Mouse (Mus musculus) midbrain, embryonic 13.5 days (tissue): Measurements from ENCODE around the gene Akr1c13. TPM values are rescaled to one million over a fixed set of nuclear protein-coding genes. Genes with fewer than 3 reads are reported as not detected.
"Not testable (repeated sequence)": the region's sequence is repeated elsewhere in the genome, so short reads cannot be mapped to it uniquely, and the experiment has no call there.

Source experiments
- ATAC-seq: fragments of 200-750 bp; cut with Nextera tagmentation; 2 replicates; pipeline ENCODE4 v1.8.0; 2017; ENCODE audit warnings: mild to moderate bottlenecking, moderate TSS enrichment, moderate library complexity
- H3K27ac ChIP-seq: fragments of 300-500 bp; sonication (generic); 2 replicates; pipeline ENCODE4 v1.5.1; 2015; ENCODE audit warnings: inconsistent platforms, mild to moderate bottlenecking, moderate library complexity
- H3K27me3 ChIP-seq: fragments of 300-500 bp; sonication (generic); 2 replicates; pipeline ENCODE4 v1.6.1; 2015; ENCODE audit warnings: mild to moderate bottlenecking, inconsistent platforms
- H3K36me3 ChIP-seq: fragments of 300-500 bp; sonication (generic); 2 replicates; pipeline ENCODE4 v1.6.1; 2015; ENCODE audit warnings: mild to moderate bottlenecking, inconsistent platforms
- H3K4me1 ChIP-seq: fragments of 300-500 bp; sonication (generic); replicated peaks from 2 replicates; pipeline ENCODE4 v1.6.1; 2015; ENCODE audit warnings: inconsistent platforms
- H3K4me2 ChIP-seq: fragments of 300-500 bp; sonication (generic); replicated peaks from 2 replicates; pipeline ENCODE4 v1.6.1; 2015; ENCODE audit warnings: moderate library complexity, mild to moderate bottlenecking, inconsistent platforms
- H3K4me3 ChIP-seq: fragments of 300-500 bp; sonication (generic); replicated peaks from 2 replicates; pipeline ENCODE4 v1.5.1; 2015; ENCODE audit warnings: mild to moderate bottlenecking, inconsistent platforms
- H3K9ac ChIP-seq: fragments of 300-500 bp; sonication (generic); replicated peaks from 2 replicates; pipeline ENCODE4 v1.6.1; 2015; ENCODE audit warnings: mild to moderate bottlenecking, inconsistent platforms
- H3K9me3 ChIP-seq: fragments of 300-500 bp; sonication (generic); 2 replicates; pipeline ENCODE4 v1.6.1; 2016; ENCODE audit warnings: mild to moderate bottlenecking, inconsistent platforms
- WGBS: fragments of 180-500 bp; shearing (Covaris S2); methylation state at CpG from one replicate; pipeline ENCODE4 v1.1.7; 2015; 5-methylcytosine and 5-hydroxymethylcytosine counted together
- polyA plus RNA-seq: library from polyadenylated mRNA; unstranded; fragments of >200 nt; fragmentation: Nextera tagmentation; extraction: Ambion mirVana; gene quantifications from 2 replicates; pipeline ENCODE4 v1.2.1, GENCODE M21; 2015

Akr1c13 gene
- polyA plus RNA-seq = 1.3 and 1.6 TPM in 2 replicates

DNA sequence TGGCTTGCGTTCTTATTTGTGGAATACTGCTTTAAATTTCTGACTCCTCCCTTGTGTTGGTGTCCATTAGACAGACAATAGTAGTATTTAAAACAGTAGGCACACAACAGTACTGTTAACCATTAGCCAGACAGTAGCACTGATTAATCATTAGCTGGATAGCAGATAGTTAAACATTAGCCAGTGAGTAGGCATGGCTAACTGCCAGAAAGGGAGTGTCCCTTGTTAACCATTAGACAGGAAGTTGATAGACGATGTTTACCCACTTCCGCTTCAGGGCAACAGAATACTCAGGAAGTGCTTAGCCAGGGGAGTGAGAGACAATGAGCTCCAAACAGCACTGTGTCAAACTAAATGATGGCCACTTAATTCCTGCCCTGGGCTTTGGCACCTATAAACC is at the start of gene Akr1c13:
Akr1c13 (plus strand) TSS at position 247 of the 400 bp plus-strand sequence.
- Histone ChIP-seq H3K9ac (no peak within 1 kb of the TSS), H3K4me3 (no peak within 1 kb of the TSS), H3K4me1 (no peaks in the 10 kb centered on the region), H3K27ac (no peak within 1 kb of the TSS), H3K36me3 (no peaks in the 10 kb centered on the region), H3K9me3 (no peaks in the 10 kb centered on the region), H3K27me3 (no peaks in the 10 kb centered on the region), H3K4me2 (no peak within 1 kb of the TSS)
- 81% methylated on average over 3 of the region's 3 CpGs for WGBS
- ATAC-seq = no peak

DNA sequence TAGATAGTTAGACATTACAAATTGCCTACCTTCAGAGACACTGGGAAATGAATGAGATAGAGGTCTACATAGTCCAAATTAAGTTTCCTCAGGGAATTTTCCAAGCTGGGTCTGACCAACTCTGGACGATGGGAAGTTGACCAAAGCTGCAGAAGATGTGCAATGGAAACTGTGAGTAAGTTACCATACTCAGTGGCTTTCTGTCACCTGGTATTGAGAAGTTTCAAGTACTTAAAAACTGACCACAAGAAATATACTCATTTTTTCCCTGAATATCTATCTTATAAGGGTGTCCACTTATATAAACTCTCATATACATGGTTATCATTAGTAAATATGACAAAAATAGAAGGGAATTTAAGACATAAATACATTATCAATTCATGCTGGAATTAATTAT is 46.7 kb upstream of the Akr1c13 start:
- Histone ChIP-seq H3K4me1 (no peaks in the 10 kb centered on the region), H3K36me3 (no peaks in the 10 kb centered on the region), H3K27me3 (no peaks in the 10 kb centered on the region), H3K9me3 (no peaks in the 10 kb centered on the region), H3K9ac (no peak overlapping the region), H3K4me3 (no peak overlapping the region), H3K27ac (no peak overlapping the region), H3K4me2 (no peak overlapping the region)
- 71% methylated on average over 1 of the region's 1 CpGs for WGBS
- ATAC-seq = no peak

DNA sequence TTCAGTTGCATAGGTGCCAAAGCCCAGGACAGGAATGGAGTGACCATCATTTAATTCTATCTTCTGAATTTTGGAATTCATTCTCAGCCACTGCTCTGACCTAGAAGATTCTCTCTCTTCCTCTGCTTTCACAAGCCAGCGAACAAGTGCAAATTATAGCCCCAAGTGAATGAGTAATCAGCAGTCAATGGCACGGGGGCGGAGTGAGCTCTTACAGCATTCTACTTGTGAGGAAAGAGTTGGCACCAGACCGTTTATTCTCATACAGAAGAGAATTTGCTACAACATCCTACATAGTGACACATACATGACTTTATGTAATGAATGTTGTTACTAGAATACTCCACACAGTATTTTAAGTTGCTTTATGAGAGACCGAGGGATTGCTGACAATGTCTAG is 40.4 kb upstream of the Akr1c13 start, which contains the start of gene Akr1c18:
Akr1c18 (minus strand) TSS at position 137 of the 400 bp plus-strand sequence.
- Histone ChIP-seq H3K4me1 (no peaks in the 10 kb centered on the region), H3K27me3 (no peaks in the 10 kb centered on the region), H3K4me2 (no peak within 1 kb of the TSS), H3K9ac (no peak within 1 kb of the TSS), H3K9me3 (no peaks in the 10 kb centered on the region), H3K27ac (no peak within 1 kb of the TSS), H3K4me3 (no peak within 1 kb of the TSS), H3K36me3 (no peaks in the 10 kb centered on the region)
- no peak for ATAC-seq
- 80% methylated on average over 5 of the region's 5 CpGs for WGBS

DNA sequence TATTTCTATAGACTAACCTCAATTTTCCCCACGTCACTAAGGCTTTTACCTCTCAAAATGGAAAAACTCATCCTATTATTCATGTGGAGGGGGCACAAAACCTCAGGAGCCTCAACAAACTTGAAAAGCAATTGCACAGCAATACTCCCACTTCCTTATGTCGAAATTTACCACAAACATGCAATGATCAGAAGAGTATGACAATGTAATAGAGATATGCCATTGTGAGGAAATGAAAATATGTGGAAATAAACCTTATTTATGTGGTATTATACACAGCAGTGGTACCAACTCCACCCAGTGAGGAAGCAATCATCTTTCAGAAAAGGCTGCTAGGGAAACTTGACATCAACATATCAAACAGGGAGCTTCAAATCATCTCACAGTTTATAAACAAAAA is 38.0 kb upstream of the Akr1c13 start:
- Histone ChIP-seq H3K4me1 (no peaks in the 10 kb centered on the region), H3K9me3 (no peaks in the 10 kb centered on the region), H3K4me2 (no peak overlapping the region), H3K36me3 (no peaks in the 10 kb centered on the region), H3K4me3 (no peak overlapping the region), H3K27me3 (no peaks in the 10 kb centered on the region), H3K27ac (no peak overlapping the region), H3K9ac (no peak overlapping the region)
- whole genome bisulfite sequencing = 73% methylated on average over 2 of the region's 2 CpGs
- ATAC-seq = no peak

- no peaks in the 10 kb centered on the region for H3K9me3 ChIP-seq
- no peak overlapping the region for H3K27ac ChIP-seq
- no peaks in the 10 kb centered on the region for H3K27me3 ChIP-seq
- ATAC-seq = no peak
- no peak overlapping the region for H3K4me2 ChIP-seq
- H3K4me1 ChIP-seq = no peaks in the 10 kb centered on the region
- WGBS = 87% methylated on average over 3 of the region's 3 CpGs
- H3K4me3 ChIP-seq = no peak overlapping the region
- no peak overlapping the region for H3K9ac ChIP-seq
- no peaks in the 10 kb centered on the region for H3K36me3 ChIP-seq
These were observed 37.4 kb upstream of the Akr1c13 start for GRCm38 (mm10) chr13:4153593-4153992.

DNA sequence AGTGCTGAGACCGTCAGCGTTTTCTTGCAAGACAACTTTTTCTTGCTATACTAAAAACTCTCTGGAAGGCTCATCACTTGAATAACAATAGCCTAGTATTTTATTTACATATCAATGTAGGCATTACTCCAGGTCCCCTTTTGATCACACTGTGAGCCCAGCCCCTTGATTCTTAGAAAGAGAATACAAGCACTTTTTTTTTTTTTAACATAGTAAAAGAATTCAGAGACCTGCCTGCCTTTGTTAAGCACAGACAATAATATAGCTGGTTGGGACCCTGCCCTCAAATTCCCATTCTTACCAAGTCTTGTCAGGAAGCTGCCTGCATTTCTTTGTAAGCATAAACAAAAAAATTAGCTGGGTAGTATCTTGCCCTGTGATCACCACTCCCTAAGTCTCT is 35.7 kb upstream of the Akr1c13 start:
- H3K9me3 ChIP-seq = no peaks in the 10 kb centered on the region
- H3K4me2 ChIP-seq = no peak overlapping the region
- ATAC-seq = no peak
- no peaks in the 10 kb centered on the region for H3K36me3 ChIP-seq
- no peak overlapping the region for H3K27ac ChIP-seq
- H3K4me3 ChIP-seq = no peak overlapping the region
- no peak overlapping the region for H3K9ac ChIP-seq
- 23% methylated on average over 2 of the region's 2 CpGs for WGBS
- H3K27me3 ChIP-seq = no peaks in the 10 kb centered on the region
- H3K4me1 ChIP-seq = no peaks in the 10 kb centered on the region

DNA sequence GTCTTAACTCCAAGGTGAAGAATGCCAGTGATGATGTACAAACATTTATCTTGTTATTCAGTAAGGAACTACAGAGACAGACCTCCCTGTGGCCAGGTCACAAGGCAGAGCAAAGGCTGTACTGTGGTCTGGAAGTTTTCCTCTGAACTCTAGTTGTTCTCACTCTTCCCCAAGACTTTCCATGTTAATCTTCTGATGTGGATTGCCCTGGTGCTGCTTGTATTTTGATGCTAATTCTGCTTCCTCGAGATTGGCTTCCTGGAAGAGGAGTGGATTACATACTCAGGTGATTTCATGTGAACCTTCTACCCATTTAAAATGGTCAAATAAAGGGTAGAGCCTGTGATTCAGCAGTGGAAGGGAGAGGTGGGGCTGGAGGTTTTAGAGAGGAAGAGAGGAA is 22.9 kb upstream of the Akr1c13 start:
- H3K27ac ChIP-seq = no peak overlapping the region
- H3K4me3 ChIP-seq = no peak overlapping the region
- H3K4me2 ChIP-seq = no peak overlapping the region
- ATAC-seq = no peak
- no peaks in the 10 kb centered on the region for H3K27me3 ChIP-seq
- no peaks in the 10 kb centered on the region for H3K4me1 ChIP-seq
- H3K9me3 ChIP-seq = no peaks in the 10 kb centered on the region
- no peaks in the 10 kb centered on the region for H3K36me3 ChIP-seq
- H3K9ac ChIP-seq = no peak overlapping the region
- whole genome bisulfite sequencing = 42% methylated on average over 1 of the region's 1 CpGs

GRCm38 (mm10) chr13:4172978-4173377 is 18.0 kb upstream of the Akr1c13 start:
- Histone ChIP-seq H3K9me3 (no peaks in the 10 kb centered on the region), H3K27me3 (no peaks in the 10 kb centered on the region), H3K4me1 (no peaks in the 10 kb centered on the region), H3K9ac (no peak overlapping the region), H3K27ac (no peak overlapping the region), H3K4me2 (no peak overlapping the region), H3K4me3 (no peak overlapping the region), H3K36me3 (no peaks in the 10 kb centered on the region)
- 79% methylated on average over 2 of the region's 2 CpGs for WGBS
- ATAC-seq = no peak

- not testable (repeated sequence) for H3K27me3 ChIP-seq, H3K4me2 ChIP-seq, H3K4me3 ChIP-seq, H3K9me3 ChIP-seq, H3K36me3 ChIP-seq, H3K27ac ChIP-seq, H3K9ac ChIP-seq, H3K4me1 ChIP-seq, ATAC-seq
- WGBS = 95% methylated on average over 4 of the region's 4 CpGs
These were observed 9.6 kb upstream of the Akr1c13 start for GRCm38 (mm10) chr13:4181321-4181720.

GRCm38 (mm10) chr13:4183116-4183515 is 7.8 kb upstream of the Akr1c13 start:
- 64% methylated on average over 9 of the region's 9 CpGs for WGBS

GRCm38 (mm10) chr13:4186641-4187411 is 4.1 kb upstream of the Akr1c13 start:
- H3K9me3 ChIP-seq, H3K4me2 ChIP-seq, H3K36me3 ChIP-seq, H3K4me1 ChIP-seq, H3K27ac ChIP-seq, H3K4me3 ChIP-seq, H3K27me3 ChIP-seq, ATAC-seq, H3K9ac ChIP-seq: not testable (repeated sequence)
- WGBS = 91% methylated on average over 7 of the region's 7 CpGs

More at GRCm38 (mm10) chr13:4183116-4183515, 7.8 kb upstream of the Akr1c13 start:
- no peaks in the 10 kb centered on the region for H3K27me3 ChIP-seq
- ATAC-seq = no peak
- H3K4me1 ChIP-seq = no peaks in the 10 kb centered on the region
- no peak overlapping the region for H3K27ac ChIP-seq
- peaks cover 4% of the 10 kb centered on the region; the same call in 1 of the 2 replicates for H3K9me3 ChIP-seq
- no peak overlapping the region for H3K4me3 ChIP-seq
- H3K4me2 ChIP-seq = no peak overlapping the region
- no peak overlapping the region for H3K9ac ChIP-seq
- H3K36me3 ChIP-seq = no peaks in the 10 kb centered on the region

GRCm38 (mm10) chr13:4188174-4188573 is 2.8 kb upstream of the Akr1c13 start:
- 88% methylated on average over 2 of the region's 2 CpGs for WGBS
- no peak overlapping the region for H3K27ac ChIP-seq
- no peaks in the 10 kb centered on the region for H3K36me3 ChIP-seq
- ATAC-seq = no peak
- no peaks in the 10 kb centered on the region for H3K9me3 ChIP-seq
- H3K9ac ChIP-seq = no peak overlapping the region
- no peak overlapping the region for H3K4me2 ChIP-seq
- no peaks in the 10 kb centered on the region for H3K4me1 ChIP-seq
- H3K4me3 ChIP-seq = no peak overlapping the region
- H3K27me3 ChIP-seq = no peaks in the 10 kb centered on the region

DNA sequence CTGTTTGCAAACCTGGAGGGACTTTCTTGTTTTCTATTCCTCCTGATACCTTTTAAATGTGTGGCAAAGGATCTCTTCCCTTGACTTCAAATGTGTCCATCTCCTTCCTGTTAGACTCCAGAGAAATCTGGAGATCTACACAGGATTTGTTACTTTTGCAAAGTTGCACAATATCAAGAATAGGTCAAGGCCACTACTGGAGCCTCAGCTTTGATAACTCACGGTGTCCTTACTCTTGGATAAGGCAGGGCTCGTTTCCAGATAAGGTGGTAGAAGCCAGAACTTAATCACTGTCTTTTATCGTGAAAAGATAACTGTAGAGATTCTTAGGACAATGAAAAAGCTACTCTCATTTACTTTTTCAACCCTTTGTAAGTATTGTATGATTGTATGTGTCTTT is 1.6 kb downstream of the Akr1c13 start:
- Histone ChIP-seq H3K9ac (no peak overlapping the region), H3K4me3 (no peak overlapping the region), H3K4me2 (no peak overlapping the region), H3K27ac (no peak overlapping the region), H3K36me3 (no peaks in the 10 kb centered on the region), H3K27me3 (no peaks in the 10 kb centered on the region), H3K4me1 (no peaks in the 10 kb centered on the region), H3K9me3 (no peaks in the 10 kb centered on the region)
- no peak for ATAC-seq
- 82% methylated on average over 3 of the region's 3 CpGs for WGBS
